Mouse (Mus musculus) heart, embryonic 15.5 days (tissue): ENCODE measurements around the gene Pgap1. TPM values are rescaled to one million over a fixed set of nuclear protein-coding genes. Genes with fewer than 3 reads are reported as not detected.

Source experiments
- ATAC-seq: fragments of 200-750 bp; cut with Nextera tagmentation; replicated peaks from 2 replicates; pipeline ENCODE4 v1.8.0; 2017; ENCODE audit warnings: low read depth, moderate TSS enrichment; ENCODE audit not compliant: insufficient number of reproducible peaks, insufficient read depth, low FRiP score
- H3K27ac ChIP-seq: fragments of 300-500 bp; sonication (generic); 2 replicates; pipeline ENCODE4 v1.5.1; 2015; ENCODE audit warnings: mild to moderate bottlenecking, inconsistent platforms
- H3K27me3 ChIP-seq: fragments of 300-500 bp; sonication (generic); 2 replicates; pipeline ENCODE4 v1.6.1; 2015; ENCODE audit warnings: inconsistent platforms
- H3K36me3 ChIP-seq: fragments of 300-500 bp; sonication (generic); 2 replicates; pipeline ENCODE4 v1.6.1; 2015; ENCODE audit warnings: mild to moderate bottlenecking, inconsistent platforms
- H3K4me1 ChIP-seq: fragments of 300-500 bp; sonication (generic); replicated peaks from 2 replicates; pipeline ENCODE4 v1.6.1; 2015; ENCODE audit warnings: inconsistent platforms
- H3K4me2 ChIP-seq: fragments of 300-500 bp; sonication (generic); 2 replicates; pipeline ENCODE4 v1.6.1; 2015; ENCODE audit warnings: inconsistent platforms, mild to moderate bottlenecking, moderate library complexity
- H3K4me3 ChIP-seq: fragments of 300-500 bp; sonication (generic); 2 replicates; pipeline ENCODE4 v1.5.1; 2015; ENCODE audit warnings: mild to moderate bottlenecking, inconsistent platforms
- H3K9ac ChIP-seq: fragments of 300-500 bp; sonication (generic); 2 replicates; pipeline ENCODE4 v1.6.1; 2015; ENCODE audit warnings: mild to moderate bottlenecking, inconsistent platforms
- H3K9me3 ChIP-seq: fragments of 300-500 bp; sonication (generic); replicated peaks from 2 replicates; pipeline ENCODE4 v1.6.1; 2016; ENCODE audit warnings: inconsistent platforms
- WGBS: fragments of 180-500 bp; shearing (Covaris S2); methylation state at CpG from one replicate; pipeline ENCODE4 v1.1.7; 2015; ENCODE audit warnings: mixed read lengths; 5-methylcytosine and 5-hydroxymethylcytosine counted together
- polyA plus RNA-seq: library from polyadenylated mRNA; unstranded; fragments of >200 nt; fragmentation: Nextera tagmentation; extraction: Ambion mirVana; gene quantifications from 2 replicates; pipeline ENCODE4 v1.2.1, GENCODE M21; 2015

The Pgap1 gene
- polyA plus RNA-seq, 1 experiment from 2014 or later = 2.5 TPM

DNA sequence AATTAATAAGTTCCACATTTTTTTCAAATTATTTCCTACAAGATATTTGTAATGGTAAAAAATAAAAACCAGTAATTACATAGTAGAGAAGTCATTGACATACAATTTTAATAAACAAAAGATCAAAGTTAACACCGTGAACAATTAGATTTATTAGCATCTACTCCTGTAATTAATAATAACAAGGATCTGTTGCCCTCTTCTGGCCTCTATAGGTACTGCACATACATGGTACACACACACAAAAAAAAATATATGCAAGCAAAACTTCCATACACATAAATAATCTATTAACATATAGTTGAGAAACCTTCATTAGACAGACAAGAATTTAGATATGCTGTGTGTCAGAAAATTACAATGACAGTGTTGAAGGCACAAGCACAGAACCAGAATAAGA is 43.6 kb downstream of the Pgap1 start:
- Histone ChIP-seq H3K4me3 (no peak overlapping the region), H3K27ac (no peak overlapping the region), H3K27me3 (no peaks in the 10 kb centered on the region), H3K4me2 (no peak overlapping the region), H3K9ac (no peak overlapping the region), H3K36me3 (no peaks in the 10 kb centered on the region; the same call in 1 of the 2 replicates), H3K9me3 (no peaks in the 10 kb centered on the region), H3K4me1 (no peaks in the 10 kb centered on the region)
- WGBS = 90% methylated on average over 1 of the region's 1 CpGs
- no peak for ATAC-seq

DNA sequence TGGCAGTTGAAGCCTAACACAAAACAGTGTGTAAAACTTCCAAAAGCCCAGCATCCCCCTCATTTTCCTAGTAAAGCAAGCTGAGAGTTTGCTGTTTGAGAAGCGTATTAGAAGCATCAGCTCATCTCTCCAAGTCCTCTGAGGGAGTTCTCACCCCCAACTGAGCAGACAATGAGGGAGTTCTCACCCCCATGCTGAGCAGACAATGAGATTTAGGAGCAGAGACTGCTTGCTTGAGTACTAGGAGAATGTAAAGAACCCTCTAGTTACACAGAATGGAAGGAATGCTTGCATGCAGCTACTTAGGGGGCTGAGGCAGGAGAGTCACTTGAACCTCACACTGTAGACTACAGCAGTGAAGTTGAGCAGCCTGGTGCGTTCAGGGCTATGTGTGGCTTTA is 59.0 kb downstream of the Pgap1 start:
- no peaks in the 10 kb centered on the region for H3K4me1 ChIP-seq
- WGBS = 84% methylated on average over 2 of the region's 2 CpGs
- no peak for ATAC-seq

DNA sequence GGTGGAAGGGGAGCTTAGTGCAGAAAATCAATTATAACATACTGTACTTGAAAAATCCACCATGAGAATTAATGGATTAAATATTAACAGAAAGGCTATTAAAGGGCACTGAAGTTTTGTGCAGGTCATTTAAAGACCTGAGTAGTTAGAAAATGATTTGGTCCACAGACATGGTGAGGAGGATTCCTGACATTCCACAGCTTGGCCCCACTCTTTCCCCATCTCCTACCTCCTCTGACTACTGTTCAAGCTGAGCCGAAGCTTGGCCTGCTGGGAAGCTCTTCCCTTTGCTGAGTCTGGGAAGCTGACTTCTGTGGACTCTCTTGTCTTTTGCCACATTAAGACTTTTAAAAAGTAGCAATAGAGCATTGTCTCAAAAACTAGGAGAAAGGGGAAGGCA is 61.2 kb downstream of the Pgap1 start:
- ATAC-seq = no peak
- no peak overlapping the region for H3K4me2 ChIP-seq
- H3K4me3 ChIP-seq = no peak overlapping the region
- H3K4me1 ChIP-seq = no peaks in the 10 kb centered on the region
- no peak overlapping the region for H3K27ac ChIP-seq
- H3K9ac ChIP-seq = no peak overlapping the region
- 56% methylated on average over 1 of the region's 1 CpGs for WGBS
- no peaks in the 10 kb centered on the region for H3K36me3 ChIP-seq
- no peaks in the 10 kb centered on the region for H3K9me3 ChIP-seq
- no peaks in the 10 kb centered on the region for H3K27me3 ChIP-seq

More for the DNA sequence above, 59.0 kb downstream of the Pgap1 start:
- H3K27me3 ChIP-seq = no peaks in the 10 kb centered on the region
- H3K9ac ChIP-seq = no peak overlapping the region
- H3K36me3 ChIP-seq = no peaks in the 10 kb centered on the region
- H3K9me3 ChIP-seq = no peaks in the 10 kb centered on the region
- H3K4me2 ChIP-seq = no peak overlapping the region
- no peak overlapping the region for H3K4me3 ChIP-seq
- no peak overlapping the region for H3K27ac ChIP-seq

DNA sequence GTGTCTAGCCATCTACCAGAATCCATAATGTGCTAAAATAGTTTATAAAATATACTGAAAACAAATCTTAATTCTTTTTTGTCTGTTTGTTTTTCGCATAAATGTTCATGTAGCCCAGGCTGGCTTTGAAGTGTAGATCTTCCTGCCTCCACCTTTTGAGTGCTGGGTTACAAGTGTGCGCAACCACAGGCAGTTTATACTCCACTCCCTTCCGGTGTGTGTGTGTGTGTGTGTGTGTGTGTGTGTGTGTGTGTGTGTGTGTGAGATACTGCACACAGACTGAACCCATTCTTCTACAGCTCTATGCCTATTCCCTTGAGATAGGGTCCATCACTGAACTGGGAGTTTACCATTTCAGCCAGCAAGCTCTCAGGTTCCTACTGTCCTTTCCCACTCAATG is 64.0 kb downstream of the Pgap1 start:
- no peaks in the 10 kb centered on the region for H3K4me1 ChIP-seq
- H3K36me3 ChIP-seq = peaks cover 8% of the 10 kb centered on the region; the same call in 1 of the 2 replicates
- no peak overlapping the region for H3K27ac ChIP-seq
- H3K9ac ChIP-seq = no peak overlapping the region
- no peak overlapping the region for H3K4me2 ChIP-seq
- WGBS = 85% methylated on average over 3 of the region's 3 CpGs
- no peaks in the 10 kb centered on the region for H3K9me3 ChIP-seq
- no peaks in the 10 kb centered on the region for H3K27me3 ChIP-seq
- no peak overlapping the region for H3K4me3 ChIP-seq
- ATAC-seq = no peak

DNA sequence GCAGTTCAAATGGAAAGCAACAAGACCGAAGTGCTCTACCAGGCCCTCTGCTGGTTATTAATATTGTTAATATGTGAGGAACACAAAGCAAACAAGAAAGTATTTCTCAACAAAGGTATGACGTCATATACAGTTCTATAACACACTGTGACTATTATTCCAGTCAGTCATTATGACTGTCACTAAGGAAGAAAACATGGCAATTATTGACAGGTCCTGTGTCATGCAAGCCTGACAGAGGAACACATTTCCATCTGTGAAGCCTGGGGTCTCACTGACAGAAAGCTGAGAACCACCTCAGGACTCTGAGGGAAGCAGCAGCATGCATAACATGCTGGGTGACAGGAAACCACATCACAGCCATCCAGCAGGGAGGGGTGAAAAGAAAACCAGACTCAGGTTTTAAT is 65.0 kb downstream of the Pgap1 start:
- no peaks in the 10 kb centered on the region for H3K9me3 ChIP-seq
- no peak overlapping the region for H3K4me3 ChIP-seq
- no peaks in the 10 kb centered on the region for H3K4me1 ChIP-seq
- H3K27me3 ChIP-seq = no peaks in the 10 kb centered on the region
- no peak overlapping the region for H3K4me2 ChIP-seq
- no peak for ATAC-seq
- H3K36me3 ChIP-seq = peaks cover 13% of the 10 kb centered on the region
- no peak overlapping the region for H3K27ac ChIP-seq
- WGBS = 77% methylated on average over 2 of the region's 2 CpGs
- H3K9ac ChIP-seq = no peak overlapping the region

GRCm38 (mm10) chr1:54484744-54485420 is 72.6 kb downstream of the Pgap1 start:
- Histone ChIP-seq H3K36me3 (peaks cover 13% of the 10 kb centered on the region), H3K4me1 (no peaks in the 10 kb centered on the region), H3K4me3 (no peak overlapping the region), H3K27me3 (no peaks in the 10 kb centered on the region), H3K9ac (no peak overlapping the region), H3K27ac (no peak overlapping the region), H3K9me3 (no peaks in the 10 kb centered on the region), H3K4me2 (no peak overlapping the region)
- ATAC-seq = no peak
- WGBS = 88% methylated on average over 3 of the region's 3 CpGs

GRCm38 (mm10) chr1:54480491-54480890 is 77.0 kb downstream of the Pgap1 start:
- no peaks in the 10 kb centered on the region for H3K9me3 ChIP-seq
- no peak for ATAC-seq
- H3K4me2 ChIP-seq = no peak overlapping the region
- 92% methylated on average over 12 of the region's 12 CpGs for WGBS
- H3K4me1 ChIP-seq = no peaks in the 10 kb centered on the region
- no peak overlapping the region for H3K27ac ChIP-seq
- H3K36me3 ChIP-seq = no peaks in the 10 kb centered on the region
- no peak overlapping the region for H3K4me3 ChIP-seq
- H3K9ac ChIP-seq = no peak overlapping the region
- no peaks in the 10 kb centered on the region for H3K27me3 ChIP-seq

DNA sequence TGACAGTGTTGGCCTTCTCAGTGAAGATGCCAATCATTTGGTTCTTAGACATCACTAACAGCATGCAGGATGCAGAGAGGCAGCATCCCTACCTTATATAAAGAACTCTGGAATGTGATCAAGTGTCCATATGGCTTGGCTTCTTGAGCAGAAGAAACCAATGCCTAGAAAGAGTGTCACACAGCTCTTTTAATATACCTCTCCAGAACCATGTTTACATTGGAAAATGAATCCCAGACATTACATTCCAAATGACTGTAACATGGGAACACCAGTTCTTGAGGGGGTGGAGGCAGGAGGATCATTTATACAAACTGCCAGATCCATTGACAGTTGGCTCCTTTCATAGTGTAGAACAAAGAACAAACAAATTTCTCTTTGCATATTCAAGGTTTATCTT is 88.8 kb downstream of the Pgap1 start:
- no peak for ATAC-seq
- H3K4me2 ChIP-seq = no peak overlapping the region
- no peaks in the 10 kb centered on the region for H3K9me3 ChIP-seq
- no peak overlapping the region for H3K27ac ChIP-seq
- H3K9ac ChIP-seq = no peak overlapping the region
- H3K4me3 ChIP-seq = no peak overlapping the region
- H3K36me3 ChIP-seq = no peaks in the 10 kb centered on the region
- no peaks in the 10 kb centered on the region for H3K27me3 ChIP-seq
- no peaks in the 10 kb centered on the region for H3K4me1 ChIP-seq

- no peak for ATAC-seq
- no peaks in the 10 kb centered on the region for H3K27me3 ChIP-seq
- no peaks in the 10 kb centered on the region for H3K9me3 ChIP-seq
- 94% methylated on average over 1 of the region's 1 CpGs for WGBS
- H3K4me3 ChIP-seq = no peak overlapping the region
- no peak overlapping the region for H3K27ac ChIP-seq
- H3K4me1 ChIP-seq = no peaks in the 10 kb centered on the region
- no peaks in the 10 kb centered on the region for H3K36me3 ChIP-seq
- no peak overlapping the region for H3K4me2 ChIP-seq
- H3K9ac ChIP-seq = no peak overlapping the region
Observed at GRCm38 (mm10) chr1:54467366-54467765, 90.1 kb downstream of the Pgap1 start.

- no peak overlapping the region for H3K9ac ChIP-seq
- H3K27me3 ChIP-seq = no peaks in the 10 kb centered on the region
- no peaks in the 10 kb centered on the region for H3K9me3 ChIP-seq
- no peaks in the 10 kb centered on the region for H3K36me3 ChIP-seq
- no peaks in the 10 kb centered on the region for H3K4me1 ChIP-seq
- WGBS = 77% methylated on average over 2 of the region's 2 CpGs
- no peak overlapping the region for H3K4me2 ChIP-seq
- no peak overlapping the region for H3K27ac ChIP-seq
- ATAC-seq = no peak
- H3K4me3 ChIP-seq = no peak overlapping the region
Observed at GRCm38 (mm10) chr1:54452116-54452515, 105.4 kb downstream of the Pgap1 start.

DNA sequence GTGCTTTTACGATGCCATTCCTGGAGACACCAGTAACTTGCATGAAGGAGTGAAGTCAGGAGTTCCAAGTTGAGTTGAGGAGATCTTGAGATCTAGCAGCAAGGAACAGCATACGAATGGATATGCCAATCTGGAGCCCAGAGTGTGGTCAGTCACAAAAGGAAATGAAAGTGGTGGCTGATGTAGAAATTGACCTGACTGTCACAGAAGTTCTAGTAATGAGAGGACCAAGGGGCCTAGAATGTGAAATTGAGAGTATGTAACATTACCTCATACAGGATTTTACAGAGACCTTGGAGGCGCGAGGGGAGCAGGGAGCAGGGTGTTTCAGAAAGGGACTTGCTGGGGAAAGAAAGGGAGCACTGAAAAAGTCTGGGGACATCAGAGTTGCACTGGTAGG is 108.7 kb downstream of the Pgap1 start:
- Histone ChIP-seq H3K9ac (no peak overlapping the region), H3K36me3 (no peaks in the 10 kb centered on the region), H3K4me2 (no peak overlapping the region), H3K4me1 (no peaks in the 10 kb centered on the region), H3K27ac (no peak overlapping the region), H3K4me3 (no peak overlapping the region), H3K9me3 (no peaks in the 10 kb centered on the region), H3K27me3 (0 out of 2 replicates have a peak, but pooled peaks cover 4% of the 10 kb centered on the region)
- WGBS = 69% methylated on average over 4 of the region's 4 CpGs
- no peak for ATAC-seq

- Histone ChIP-seq H3K27ac (no peak overlapping the region), H3K4me1 (no peaks in the 10 kb centered on the region), H3K9me3 (no peaks in the 10 kb centered on the region), H3K4me2 (no peak overlapping the region), H3K27me3 (peaks cover 4% of the 10 kb centered on the region; the same call in 1 of the 2 replicates), H3K9ac (no peak overlapping the region), H3K36me3 (no peaks in the 10 kb centered on the region), H3K4me3 (no peak overlapping the region)
- no peak for ATAC-seq
- 52% methylated on average over 7 of the region's 7 CpGs for WGBS
Observed at GRCm38 (mm10) chr1:54443641-54444040, 113.8 kb downstream of the Pgap1 start.
